Mouse (Mus musculus) ES-CJ7 (cell line): ENCODE results near the gene Cib1.
A peak's percentile ranks its signal among the peaks of the same experiment; 100 is the strongest.

Experiments
- DNase-seq: peaks from one replicate; pipeline ENCODE4 v3.0.0; 2011; ENCODE audit warnings: low read depth, low spot score

Gene Cib1

GRCm38 (mm10) chr7:80184968-80185367 lies 47.6 kb downstream of the Cib1 start:
- peak; percentile 17 for DNase-seq

GRCm38 (mm10) chr7:80184551-80184950 lies 48.1 kb downstream of the Cib1 start:
- no peak for DNase-seq

- DNase-seq = no peak
Measured at GRCm38 (mm10) chr7:80183969-80184368, 48.6 kb downstream of the Cib1 start.

- no peak for DNase-seq
Measured at GRCm38 (mm10) chr7:80183466-80183865, 49.1 kb downstream of the Cib1 start.

- no peak for DNase-seq
Measured at GRCm38 (mm10) chr7:80182139-80182538, 50.5 kb downstream of the Cib1 start.

- DNase-seq = no peak
Measured at GRCm38 (mm10) chr7:80181078-80181477, 51.5 kb downstream of the Cib1 start.

GRCm38 (mm10) chr7:80180202-80180601 lies 52.4 kb downstream of the Cib1 start:
- no peak for DNase-seq

GRCm38 (mm10) chr7:80179790-80180189 lies 52.8 kb downstream of the Cib1 start:
- no peak for DNase-seq

- no peak for DNase-seq
Measured at GRCm38 (mm10) chr7:80179327-80179726, 53.3 kb downstream of the Cib1 start.

- DNase-seq = no peak
Measured at GRCm38 (mm10) chr7:80178037-80178729, 54.4 kb downstream of the Cib1 start.

- DNase-seq = no peak
Measured at GRCm38 (mm10) chr7:80177438-80177837, 55.2 kb downstream of the Cib1 start.
